Mouse (Mus musculus): ENCODE measurements at regions not wholly inside any gene's neighbourhood (a gene's known extent, or its start where the extent isn't known, plus 50 kb on each side); places are given as distances from the start of the nearest gene placed in this dataset.
A peak's percentile ranks its signal among the peaks of the same experiment; 100 is the strongest.

- peak; percentile 40 for DNase-seq (ENCODE audit: low spot score)
Measured at GRCm38 (mm10) chr9:84577781-84578180, 652.8 kb downstream of the Bckdhb start.

GRCm38 (mm10) chr9:84587791-84588190 lies 662.8 kb downstream of the Bckdhb start:
- no peak for ATAC-seq
- no peaks in the 10 kb centered on the region for H3K36me3 ChIP-seq (ENCODE audit: insufficient read depth, low read length)
- no peak overlapping the region for H3K9ac ChIP-seq (replicated peaks; ENCODE audit: low read depth)
- WGBS: 87% methylated on average over 4 of the region's 4 CpGs
- H3K9me3 ChIP-seq (ENCODE audit: low read length): no peaks in the 10 kb centered on the region
- no peak for TF ChIP-seq CTCF (IDR thresholded peaks at IDR 0.05)
- no peak for TF ChIP-seq EP300 (IDR thresholded peaks at IDR 0.05)
- no peak for DNase-seq (ENCODE audit: low spot score)
- H3K4me3 ChIP-seq (ENCODE audit: low read depth, low read length): no peak overlapping the region
- no peak overlapping the region for H3K4me2 ChIP-seq (replicated peaks; ENCODE audit: low read depth, low read length)
- H3K27ac ChIP-seq (ENCODE audit: low read length): no peak overlapping the region
- no peaks in the 10 kb centered on the region for H3K27me3 ChIP-seq (replicated peaks; ENCODE audit: insufficient read depth, low read length)
- H3K4me1 ChIP-seq (ENCODE audit: insufficient read depth, low read depth, low read length): no peaks in the 10 kb centered on the region

More at GRCm38 (mm10) chr9:84577781-84578180, 652.8 kb downstream of the Bckdhb start:
- no peak for TF ChIP-seq CTCF (IDR thresholded peaks at IDR 0.05)
- TF ChIP-seq EP300 (IDR thresholded peaks at IDR 0.05): no peak
- no peak overlapping the region for H3K4me3 ChIP-seq (ENCODE audit: low read depth, low read length)
- WGBS: 36% methylated on average over 5 of the region's 5 CpGs
- H3K9ac ChIP-seq (replicated peaks; ENCODE audit: low read depth): no peak overlapping the region
- H3K4me1 ChIP-seq (ENCODE audit: insufficient read depth, low read depth, low read length): no peaks in the 10 kb centered on the region
- ATAC-seq: no peak
- no peaks in the 10 kb centered on the region for H3K27me3 ChIP-seq (replicated peaks; ENCODE audit: insufficient read depth, low read length)
- H3K4me2 ChIP-seq (replicated peaks; ENCODE audit: low read depth, low read length): no peak overlapping the region
- H3K27ac ChIP-seq (ENCODE audit: low read length): no peak overlapping the region
- H3K36me3 ChIP-seq (ENCODE audit: insufficient read depth, low read length): no peaks in the 10 kb centered on the region
- H3K9me3 ChIP-seq (ENCODE audit: low read length): no peaks in the 10 kb centered on the region

GRCm38 (mm10) chr9:84594724-84595123 lies 669.8 kb downstream of the Bckdhb start:
- DNase-seq (ENCODE audit: low spot score): no peak
- Histone ChIP-seq H3K4me1 (ENCODE audit: insufficient read depth, low read depth, low read length) (no peaks in the 10 kb centered on the region), H3K27me3 (replicated peaks; ENCODE audit: insufficient read depth, low read length) (no peaks in the 10 kb centered on the region), H3K27ac (ENCODE audit: low read length) (no peak overlapping the region), H3K36me3 (ENCODE audit: insufficient read depth, low read length) (no peaks in the 10 kb centered on the region), H3K9me3 (ENCODE audit: low read length) (no peaks in the 10 kb centered on the region), H3K4me2 (replicated peaks; ENCODE audit: low read depth, low read length) (no peak overlapping the region), H3K4me3 (ENCODE audit: low read depth, low read length) (no peak overlapping the region), H3K9ac (replicated peaks; ENCODE audit: low read depth) (no peak overlapping the region)
- TF ChIP-seq CTCF (IDR thresholded peaks at IDR 0.05): no peak
- TF ChIP-seq EP300 (IDR thresholded peaks at IDR 0.05): no peak
- no peak for ATAC-seq
- WGBS: 72% methylated on average over 2 of the region's 2 CpGs

Data from lung, postnatal 0 days (tissue).